Mouse (Mus musculus): ENCODE data around the gene Gm12695.

The Gm12695 gene

GRCm38 (mm10) chr4:96697511-96698217 lies 87.3 kb downstream of the Gm12695 start:
- DNase-seq, result peak; percentile 10

GRCm38 (mm10) chr4:96696614-96697360 lies 88.2 kb downstream of the Gm12695 start:
- DNase-seq, result peak; percentile 59

GRCm38 (mm10) chr4:96687358-96687803 lies 97.6 kb downstream of the Gm12695 start:
- DNase-seq, result no peak

DNA sequence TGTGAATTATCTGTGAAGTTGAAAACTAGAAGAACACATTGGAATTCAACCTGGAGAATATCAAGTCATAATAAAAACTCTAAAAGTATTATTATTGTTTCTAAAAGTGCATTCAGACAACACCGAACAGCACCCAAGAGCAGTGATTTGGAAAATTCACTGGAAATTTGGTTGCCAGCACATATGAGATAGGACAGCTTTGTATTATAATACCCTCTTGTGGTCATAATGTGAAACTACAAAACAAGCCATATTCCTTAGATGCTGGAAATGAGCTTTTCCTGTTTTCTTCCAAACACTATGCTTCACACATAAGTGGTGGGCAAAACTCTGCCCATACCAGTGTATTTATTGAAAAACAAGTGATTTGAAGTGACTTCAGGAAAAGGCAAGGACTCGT lies 101.5 kb downstream of the Gm12695 start:
- no peak for DNase-seq

GRCm38 (mm10) chr4:96680966-96681365 lies 104.0 kb downstream of the Gm12695 start:
- no peak for DNase-seq

DNA sequence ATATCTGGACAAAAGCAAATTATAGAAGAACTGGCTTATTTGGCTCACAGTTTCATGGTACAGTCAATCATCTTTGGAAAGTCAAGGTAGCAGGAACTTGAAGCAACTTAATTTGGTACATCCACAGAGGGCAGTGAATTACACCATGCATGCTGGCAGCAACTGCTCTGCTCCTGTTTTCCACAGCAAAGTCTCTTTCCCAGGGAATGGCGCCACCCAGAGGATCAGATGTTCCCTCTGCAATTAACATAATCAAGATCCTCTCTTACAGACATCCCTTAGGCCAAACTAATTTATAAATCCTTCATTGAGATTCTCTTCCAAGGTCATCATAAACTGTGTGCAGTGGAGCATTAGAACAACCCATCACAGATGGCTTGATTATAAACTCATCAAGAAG lies 104.8 kb downstream of the Gm12695 start:
- DNase-seq, result no peak
